Mouse (Mus musculus): Measurements from ENCODE around the gene Calr. TPM values are rescaled to one million over a fixed set of nuclear protein-coding genes. Genes with fewer than 3 reads are reported as not detected.

Gene Calr
- total RNA-seq, 1 experiment: 1,121 TPM

DNA sequence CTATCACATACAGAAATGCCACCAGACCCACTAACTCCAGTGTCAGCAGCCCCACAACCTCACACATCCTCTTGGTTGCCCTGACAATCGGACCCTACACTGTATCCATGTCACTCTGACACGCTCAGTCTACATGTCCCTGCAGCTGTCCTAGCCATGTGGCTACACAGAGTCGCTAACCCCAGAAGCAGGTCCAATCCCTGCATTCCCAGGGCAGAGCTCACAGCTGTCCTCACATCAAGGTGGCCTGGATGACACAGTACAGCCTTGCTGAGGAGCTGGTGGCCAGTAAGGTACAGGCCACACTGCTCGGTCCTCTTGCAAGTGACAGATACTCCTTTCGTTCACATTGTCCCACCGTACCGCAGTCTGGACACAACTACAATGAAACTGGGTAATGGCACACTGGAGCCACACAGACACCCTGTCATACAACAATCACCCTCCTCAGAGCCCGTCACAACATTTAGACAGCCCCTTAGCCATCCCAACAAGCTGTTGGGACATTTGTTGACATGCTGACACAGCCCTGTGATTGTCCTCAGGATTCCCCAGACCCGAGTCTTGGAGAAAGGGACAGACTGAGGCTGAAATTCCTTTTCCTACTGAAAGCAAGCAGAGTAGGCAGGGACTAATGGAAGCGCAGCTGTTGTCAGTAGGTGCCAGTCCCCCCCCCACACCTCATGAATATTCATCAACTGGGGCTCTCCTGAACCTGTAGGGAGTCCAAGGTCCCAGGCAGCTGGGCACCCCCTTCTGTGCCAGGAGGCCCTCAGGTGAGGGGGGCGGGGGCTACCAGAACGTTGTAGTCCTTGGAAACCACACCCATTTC lies 37.4 kb downstream of the Calr start:
- no peak for TF ChIP-seq CHD2 (IDR thresholded peaks at IDR 0.05; ENCODE audit: low read depth, low read length)
- no peak for TF ChIP-seq HCFC1 (IDR thresholded peaks at IDR 0.05; ENCODE audit: borderline replicate concordance, insufficient read depth, low read length)
- TF ChIP-seq MAFK (IDR thresholded peaks at IDR 0.05; ENCODE audit: insufficient read depth, low read depth, low read length): no peak
- H3K4me1 ChIP-seq (ENCODE audit: control insufficient read depth in 2 of 2, insufficient read depth in 2 of 2, low read length in 2 of 2, poor library complexity in 1 of 2): no peaks in the 10 kb centered on the region
- no peak for DNase-seq (ENCODE audit: low read depth, low spot score)
- no peak overlapping the region for H3K9ac ChIP-seq (ENCODE audit: insufficient read depth, low read depth, low read length, poor library complexity, severe bottlenecking)
- H3K36me3 ChIP-seq (ENCODE audit: control insufficient read depth, insufficient read depth, low read length, poor library complexity, severe bottlenecking): no peaks in the 10 kb centered on the region
- H3K4me3 ChIP-seq (ENCODE audit: insufficient read depth in 1 of 2, low read depth in 1 of 2, low read length in 2 of 2, poor library complexity in 1 of 2, severe bottlenecking in 1 of 2): no peak overlapping the region
- H3K9me3 ChIP-seq (ENCODE audit: control insufficient read depth, insufficient read depth, low read depth, low read length): no peaks in the 10 kb centered on the region
- in situ Hi-C loops (cut with MboI; ENCODE audit: low sequenced_read_pairs in 2 of 2, unreplicated experiment in 2 of 2): no loop called here
- no peak overlapping the region; the same call in 1 of the 2 replicates for H3K27ac ChIP-seq (ENCODE audit: insufficient read depth, low read depth, low read length, poor library complexity, severe bottlenecking)

DNA sequence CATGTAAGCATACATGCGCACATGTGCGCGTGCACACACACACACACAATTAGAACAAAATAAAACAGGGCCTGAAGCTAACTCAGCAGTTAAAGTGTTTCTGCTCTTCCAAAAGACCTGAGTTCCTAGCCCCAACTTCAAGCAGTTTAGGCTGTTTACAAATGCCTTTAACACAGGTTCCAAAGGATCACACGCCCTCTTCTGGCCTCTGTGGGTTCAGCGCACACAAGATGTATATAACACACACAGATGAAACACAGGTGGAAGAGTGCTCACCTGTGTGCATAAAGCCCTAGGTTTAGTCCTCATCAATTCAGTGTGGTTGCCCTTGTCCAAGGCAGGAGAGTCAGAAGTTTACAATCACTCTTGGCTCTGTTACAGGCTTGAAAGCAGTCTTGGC lies 40.7 kb downstream of the Calr start:
- in situ Hi-C loops (cut with MboI; ENCODE audit: low sequenced_read_pairs in 2 of 2, unreplicated experiment in 2 of 2): no loop called here
- TF ChIP-seq CHD2 (IDR thresholded peaks at IDR 0.05; ENCODE audit: low read depth, low read length) (no peak), ZC3H11A (IDR thresholded peaks at IDR 0.05; ENCODE audit: borderline replicate concordance, low read depth, low read length) (no peak), MAFK (IDR thresholded peaks at IDR 0.05; ENCODE audit: insufficient read depth, low read depth, low read length) (no peak), HCFC1 (IDR thresholded peaks at IDR 0.05; ENCODE audit: borderline replicate concordance, insufficient read depth, low read length) (no peak), ZNF384 (IDR thresholded peaks at IDR 0.05; ENCODE audit: low read depth, low read length) (no peak)
- H3K9ac ChIP-seq (ENCODE audit: insufficient read depth, low read depth, low read length, poor library complexity, severe bottlenecking): no peak overlapping the region
- H3K4me1 ChIP-seq (ENCODE audit: control insufficient read depth in 2 of 2, insufficient read depth in 2 of 2, low read length in 2 of 2, poor library complexity in 1 of 2): no peaks in the 10 kb centered on the region
- no peak for DNase-seq (ENCODE audit: low read depth, low spot score)
- H3K9me3 ChIP-seq (ENCODE audit: control insufficient read depth, insufficient read depth, low read depth, low read length): no peaks in the 10 kb centered on the region
- H3K27ac ChIP-seq (ENCODE audit: insufficient read depth, low read depth, low read length, poor library complexity, severe bottlenecking): no peak overlapping the region
- H3K4me3 ChIP-seq (ENCODE audit: insufficient read depth in 1 of 2, low read depth in 1 of 2, low read length in 2 of 2, poor library complexity in 1 of 2, severe bottlenecking in 1 of 2): no peak overlapping the region
- H3K36me3 ChIP-seq (ENCODE audit: control insufficient read depth, insufficient read depth, low read length, poor library complexity, severe bottlenecking): no peaks in the 10 kb centered on the region

GRCm38 (mm10) chr8:84799999-84800831 lies 46.5 kb downstream of the Calr start, which contains the start of gene Nfix:
Gene Nfix, minus strand, starts transcription at chr8:84800344.
- DNase-seq (ENCODE audit: low read depth, low spot score): no peak
- TF ChIP-seq HCFC1 (IDR thresholded peaks at IDR 0.05; ENCODE audit: borderline replicate concordance, insufficient read depth, low read length) (no peak), MAFK (IDR thresholded peaks at IDR 0.05; ENCODE audit: insufficient read depth, low read depth, low read length) (no peak), ZC3H11A (IDR thresholded peaks at IDR 0.05; ENCODE audit: borderline replicate concordance, low read depth, low read length) (no peak), CHD2 (IDR thresholded peaks at IDR 0.05; ENCODE audit: low read depth, low read length) (no peak), ZNF384 (IDR thresholded peaks at IDR 0.05; ENCODE audit: low read depth, low read length) (no peak)
- H3K4me3 ChIP-seq (ENCODE audit: insufficient read depth in 1 of 2, low read depth in 1 of 2, low read length in 2 of 2, poor library complexity in 1 of 2, severe bottlenecking in 1 of 2): peak within 1 kb of the TSS; percentile 60 to 79
- no peaks in the 10 kb centered on the region for H3K9me3 ChIP-seq (ENCODE audit: control insufficient read depth, insufficient read depth, low read depth, low read length)
- H3K36me3 ChIP-seq (ENCODE audit: control insufficient read depth, insufficient read depth, low read length, poor library complexity, severe bottlenecking): no peaks in the 10 kb centered on the region
- no peak within 1 kb of the TSS for H3K27ac ChIP-seq (ENCODE audit: insufficient read depth, low read depth, low read length, poor library complexity, severe bottlenecking)
- H3K4me1 ChIP-seq (ENCODE audit: control insufficient read depth in 2 of 2, insufficient read depth in 2 of 2, low read length in 2 of 2, poor library complexity in 1 of 2): no peaks in the 10 kb centered on the region
- in situ Hi-C loops (cut with MboI; ENCODE audit: low sequenced_read_pairs in 2 of 2, unreplicated experiment in 2 of 2): no loop called here
- peak within 1 kb of the TSS; percentile 69 for H3K9ac ChIP-seq (ENCODE audit: insufficient read depth, low read depth, low read length, poor library complexity, severe bottlenecking)

DNA sequence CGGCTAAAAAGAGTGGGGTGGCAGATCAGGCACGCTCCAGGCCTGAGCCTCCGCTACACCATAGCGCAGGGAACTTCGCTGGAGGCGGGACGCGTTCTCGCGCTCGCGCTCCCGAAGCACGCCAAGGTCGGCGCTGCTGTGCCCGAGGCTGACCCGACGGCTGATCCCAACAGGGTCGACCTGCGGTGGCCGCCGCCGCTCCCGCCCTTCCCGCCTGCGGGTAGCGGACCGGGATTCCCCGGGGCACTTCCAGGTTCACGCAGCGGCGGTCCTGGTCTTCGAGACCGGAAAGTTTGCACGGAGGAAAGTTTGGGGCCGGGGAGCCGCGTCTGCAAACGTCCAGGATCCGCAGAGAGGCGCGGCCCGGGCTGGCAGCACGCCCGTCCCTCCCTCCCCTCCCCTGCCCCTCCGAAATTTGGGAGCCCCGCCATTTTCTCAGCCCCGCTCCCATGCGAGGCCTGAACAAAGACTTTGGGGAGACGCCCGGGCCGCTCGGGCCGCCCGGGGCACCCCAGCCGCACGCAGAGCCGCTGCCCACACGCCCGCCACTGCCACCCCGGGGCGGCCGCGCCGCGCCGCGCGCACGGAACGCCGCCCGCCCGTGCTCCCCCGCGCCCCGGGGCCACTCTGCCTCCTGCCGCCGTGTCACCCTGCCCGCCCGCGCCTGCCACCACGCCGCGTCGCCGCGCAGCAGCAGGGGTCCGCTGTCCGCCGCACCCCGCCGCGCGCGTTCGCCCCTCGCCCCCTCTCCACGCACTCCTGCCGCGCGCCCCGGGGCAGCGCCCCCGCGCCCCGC lies 47.4 kb downstream of the Calr start:
- in situ Hi-C loops (cut with MboI; ENCODE audit: low sequenced_read_pairs in 2 of 2, unreplicated experiment in 2 of 2): no loop called here
- no peak for TF ChIP-seq CHD2 (IDR thresholded peaks at IDR 0.05; ENCODE audit: low read depth, low read length)
- TF ChIP-seq HCFC1 (IDR thresholded peaks at IDR 0.05; ENCODE audit: borderline replicate concordance, insufficient read depth, low read length): no peak
- TF ChIP-seq MAFK (IDR thresholded peaks at IDR 0.05; ENCODE audit: insufficient read depth, low read depth, low read length): no peak
- no peak for TF ChIP-seq ZNF384 (IDR thresholded peaks at IDR 0.05; ENCODE audit: low read depth, low read length)
- no peak for TF ChIP-seq ZC3H11A (IDR thresholded peaks at IDR 0.05; ENCODE audit: borderline replicate concordance, low read depth, low read length)
- Histone ChIP-seq H3K9me3 (ENCODE audit: control insufficient read depth, insufficient read depth, low read depth, low read length) (no peaks in the 10 kb centered on the region), H3K27ac (ENCODE audit: insufficient read depth, low read depth, low read length, poor library complexity, severe bottlenecking) (no peak overlapping the region), H3K4me1 (ENCODE audit: control insufficient read depth in 2 of 2, insufficient read depth in 2 of 2, low read length in 2 of 2, poor library complexity in 1 of 2) (no peaks in the 10 kb centered on the region), H3K4me3 (ENCODE audit: insufficient read depth in 1 of 2, low read depth in 1 of 2, low read length in 2 of 2, poor library complexity in 1 of 2, severe bottlenecking in 1 of 2) (peak overlapping the region; percentile 60 to 79), H3K36me3 (ENCODE audit: control insufficient read depth, insufficient read depth, low read length, poor library complexity, severe bottlenecking) (no peaks in the 10 kb centered on the region), H3K9ac (ENCODE audit: insufficient read depth, low read depth, low read length, poor library complexity, severe bottlenecking) (peak overlapping the region; percentile 69)
- no peak for DNase-seq (ENCODE audit: low read depth, low spot score)

Data from ES-E14 (cell line).